Mouse (Mus musculus) A20 (cell line): ENCODE results near the gene Ddx3x.
"Not testable (repeated sequence)": the region's sequence is repeated elsewhere in the genome, so short reads cannot be mapped to it uniquely, and the experiment has no call there.

Source experiments
- DNase-seq: peaks from one replicate; pipeline ENCODE4 v3.0.0-alpha.2; 2011; ENCODE audit warnings: low read depth, low spot score

The Ddx3x gene

GRCm38 (mm10) chrX:13280409-13281328 is at the start of gene Ddx3x:
TSS of gene Ddx3x (plus strand) at chrX:13280970.
- peak; percentile 90 for DNase-seq

- no peak for DNase-seq
Measured at GRCm38 (mm10) chrX:13231243-13231642, 49.5 kb upstream of the Ddx3x start.

- not testable (repeated sequence) for DNase-seq
Measured at GRCm38 (mm10) chrX:13232834-13233233, 47.9 kb upstream of the Ddx3x start.

- peak; percentile 49 for DNase-seq
Measured at GRCm38 (mm10) chrX:13233631-13234030, 47.1 kb upstream of the Ddx3x start.

GRCm38 (mm10) chrX:13234709-13235108 is 46.1 kb upstream of the Ddx3x start:
- no peak for DNase-seq

- no peak for DNase-seq
Measured at GRCm38 (mm10) chrX:13236100-13236568, 44.6 kb upstream of the Ddx3x start.

- no peak for DNase-seq
Measured at GRCm38 (mm10) chrX:13239455-13239854, 41.3 kb upstream of the Ddx3x start.

- no peak for DNase-seq
Measured at GRCm38 (mm10) chrX:13240646-13241425, 39.9 kb upstream of the Ddx3x start.

GRCm38 (mm10) chrX:13241426-13242319 is 39.1 kb upstream of the Ddx3x start:
- DNase-seq = peak; percentile 44

- DNase-seq = peak; percentile 71
Measured at GRCm38 (mm10) chrX:13242320-13243096, 38.3 kb upstream of the Ddx3x start.

GRCm38 (mm10) chrX:13243133-13244123 is 37.3 kb upstream of the Ddx3x start:
- DNase-seq = peak; percentile 22

- DNase-seq = no peak
Measured at GRCm38 (mm10) chrX:13244588-13244987, 36.2 kb upstream of the Ddx3x start.

GRCm38 (mm10) chrX:13245027-13245426 is 35.7 kb upstream of the Ddx3x start:
- DNase-seq = no peak

- no peak for DNase-seq
Measured at GRCm38 (mm10) chrX:13251683-13252082, 29.1 kb upstream of the Ddx3x start.

- DNase-seq = no peak
Measured at GRCm38 (mm10) chrX:13254273-13254672, 26.5 kb upstream of the Ddx3x start.

- DNase-seq = no peak
Measured at GRCm38 (mm10) chrX:13263356-13263755, 17.4 kb upstream of the Ddx3x start.

GRCm38 (mm10) chrX:13275519-13276137 is 5.1 kb upstream of the Ddx3x start:
- no peak for DNase-seq

GRCm38 (mm10) chrX:13278996-13279395 is 1.8 kb upstream of the Ddx3x start:
- no peak for DNase-seq

- DNase-seq = peak; percentile 8
Measured at GRCm38 (mm10) chrX:13280037-13280408, 747 bp upstream of the Ddx3x start.
